Comparison of ENCODE assay signal across 8 mouse cellular contexts in the genomic region with DNA sequence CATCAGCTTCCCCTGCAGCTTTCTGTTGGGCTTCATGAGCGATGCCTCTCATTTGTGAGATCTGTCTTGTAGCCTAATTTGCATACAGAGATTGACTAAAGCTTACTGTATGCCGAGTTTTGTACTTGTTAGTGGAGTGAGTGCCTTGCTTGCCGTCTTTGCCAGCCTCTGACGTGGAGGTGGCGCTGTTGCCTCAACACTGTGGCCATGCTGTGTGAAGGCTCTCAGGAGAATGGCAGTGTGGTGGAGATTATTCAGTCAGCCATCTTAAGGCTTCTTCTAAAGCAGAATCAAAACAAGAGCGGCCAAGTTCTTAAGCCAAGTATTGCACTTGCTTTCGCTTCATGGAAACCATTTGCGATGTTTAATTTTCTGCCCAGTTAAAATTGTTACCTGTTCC. TPM values are rescaled to one million over a fixed set of nuclear protein-coding genes. Genes with fewer than 3 reads are reported as not detected.
DNase-seq lines count a peak whose midpoint lies in the region; TF ChIP-seq lines count a peak whose summit lies in the region.

No protein-coding gene starts in this region.

- peak; percentile 49 to 56 for DNase-seq in cerebellum, postnatal 36 days
- no peak for DNase-seq in cerebellum, adult 8-10 months
- DNase-seq in 416B (ENCODE audit: low read depth): peak; percentile 80
- DNase-seq in brain, adult 2 months (ENCODE audit: low read depth, low spot score): peak; percentile 76
- DNase-seq in kidney, postnatal 4 days: peak; percentile 50 to 66
- DNase-seq in urinary bladder, postnatal 10 days (ENCODE audit: low spot score): no peak
- DNase-seq in gastrocnemius, postnatal 10 days: no peak

- peak; percentile 39; the same call in 1 of the 2 replicates for TF ChIP-seq CTCF in small intestine, adult 2 months (IDR thresholded peaks at IDR 0.05; ENCODE audit: extremely low read depth, insufficient read length, insufficient replicate concordance, low read depth, low read length)

- H3K27ac ChIP-seq in small intestine, adult 2 months (ENCODE audit: insufficient read depth, low read depth, low read length): no peak overlapping the region

- H3K4me1 ChIP-seq in small intestine, adult 2 months (ENCODE audit: control insufficient read depth, insufficient read depth, insufficient read length, low read length): no peaks in the 10 kb centered on the region

- H3K27me3 ChIP-seq in small intestine, adult 2 months (ENCODE audit: control insufficient read depth, insufficient read depth, low read length): no peaks in the 10 kb centered on the region

- no peaks in the 10 kb centered on the region for H3K36me3 ChIP-seq in small intestine, adult 2 months (ENCODE audit: control insufficient read depth, insufficient read depth, low read length)

- TF ChIP-seq POLR2A in small intestine, adult 2 months (IDR thresholded peaks at IDR 0.05; ENCODE audit: low read depth, low read length): no peak

- no peak overlapping the region for H3K4me3 ChIP-seq in small intestine, adult 2 months (ENCODE audit: low read depth, low read length)

- WGBS in small intestine, adult 2 months: 67% methylated on average over 8 of the region's 8 CpGs

RNA-seq across cellular contexts. Expression of gene Myh10, which starts 59.6 kb away (rescaled TPM):
- 3.9 and 6.8 TPM in 2 replicates for polyA plus RNA-seq in small intestine, adult 2 months (2012; rRNA removed)
- 10 to 100 TPM; 27.2 to 34.8 TPM for total RNA-seq in gastrocnemius, postnatal 10 days (2021)

Comparison
In these comparisons a context has a peak if more than half of its experiments do, and no peak if none do; other contexts are left out.
1. DNase-seq: peak in cerebellum, postnatal 36 days (2 of 2), 416B (single experiment), brain, adult 2 months (single experiment) and kidney, postnatal 4 days (2 of 2); none in cerebellum, adult 8-10 months (single experiment), urinary bladder, postnatal 10 days (single experiment) and gastrocnemius, postnatal 10 days (single experiment).